ENCODE assay signal across 25 mouse cellular contexts in genomic region chr15:85049758-85050157, GRCm38 (mm10). TPM values are rescaled to one million over a fixed set of nuclear protein-coding genes. Genes with fewer than 3 reads are reported as not detected.
DNase-seq lines count a peak whose midpoint lies in the region; ATAC-seq and TF ChIP-seq lines count a peak whose summit lies in the region.
"Had no signal": no experiment of that assay in that cellular context is flagged by ENCODE, and none has a peak within 500 bp of the region (broad histone marks: within the 10 kb centered on the region; RNA-seq: fewer than 3 reads in every experiment).

No protein-coding gene starts in this region.

- peaks cover 10% of the 10 kb centered on the region for H3K4me1 ChIP-seq in liver, embryonic 13.5 days (replicated peaks)
- no peaks in the 10 kb centered on the region for H3K4me1 ChIP-seq in liver, postnatal 0 days (ENCODE audit: insufficient read depth)
- H3K4me1 ChIP-seq: embryonic facial prominence, embryonic 15.5 days; forebrain, embryonic 15.5 days; heart, embryonic 15.5 days; hindbrain, embryonic 15.5 days had no signal

- no peak overlapping the region for H3K4me2 ChIP-seq in liver, embryonic 13.5 days
- H3K4me2 ChIP-seq in liver, postnatal 0 days (ENCODE audit: low read depth, low read length), result no peak overlapping the region
- H3K4me2 ChIP-seq: embryonic facial prominence, embryonic 15.5 days; forebrain, embryonic 15.5 days; heart, embryonic 11.5 days; heart, embryonic 15.5 days; hindbrain, embryonic 15.5 days had no signal

- peaks cover 61% of the 10 kb centered on the region for H3K36me3 ChIP-seq in liver, embryonic 13.5 days
- peaks cover 30% of the 10 kb centered on the region for H3K36me3 ChIP-seq in liver, postnatal 0 days (replicated peaks; ENCODE audit: insufficient read depth, low read length)

- peak overlapping the region; percentile 60 for H3K27ac ChIP-seq in liver, embryonic 13.5 days
- no peak overlapping the region for H3K27ac ChIP-seq in liver, postnatal 0 days (ENCODE audit: low read depth)
- H3K27ac ChIP-seq: embryonic facial prominence, embryonic 15.5 days; forebrain, embryonic 15.5 days; heart, adult 2 months; heart, embryonic 15.5 days; hindbrain, embryonic 15.5 days had no signal

- no peak overlapping the region for H3K4me3 ChIP-seq in liver, embryonic 13.5 days (replicated peaks)
- H3K4me3 ChIP-seq in liver, postnatal 0 days (ENCODE audit: low read depth, low read length), result no peak overlapping the region
- H3K4me3 ChIP-seq: embryonic facial prominence, embryonic 15.5 days; forebrain, embryonic 15.5 days; heart, adult 2 months; heart, embryonic 15.5 days; hindbrain, embryonic 15.5 days had no signal

- DNase-seq in c-Kit-positive CD71-positive TER-119-negative erythroid progenitor cells, embryonic 14.5 days (ENCODE audit: low read depth), result peak; percentile 30
- peak; percentile 44 for DNase-seq in liver, embryonic 13.5 days
- no peak for DNase-seq in liver, postnatal 0 days
- no peak for DNase-seq in adrenal gland, postnatal 25 days
- no peak for DNase-seq in right cerebral cortex, postnatal 10 days (ENCODE audit: low spot score in 2 of 2)
- DNase-seq: adrenal gland, adult 2 months; adrenal gland, postnatal 36 days; cerebellum, adult 18-20 months; cerebellum, adult 9-11 months; embryo, embryonic 11 days; gastrocnemius, postnatal 36 days; heart, adult 2 months had no signal

- H3K9ac ChIP-seq in liver, embryonic 13.5 days, result no peak overlapping the region
- no peak overlapping the region for H3K9ac ChIP-seq in liver, postnatal 0 days (replicated peaks)
- H3K9ac ChIP-seq: embryonic facial prominence, embryonic 15.5 days; forebrain, embryonic 15.5 days; heart, embryonic 15.5 days; hindbrain, embryonic 15.5 days had no signal

- TF ChIP-seq EP300 in liver, postnatal 0 days (IDR thresholded peaks at IDR 0.05; ENCODE audit: low read depth), result no peak

- peak; percentile 58 for ATAC-seq in erythroblast, adult 5-6 weeks (replicated peaks; ENCODE audit: low FRiP score, poor library complexity, severe bottlenecking)
- peak; percentile 98 for ATAC-seq in liver, embryonic 13.5 days (ENCODE audit: low read depth)
- peak; percentile 29; the same call in 1 of the 2 replicates for ATAC-seq in liver, postnatal 0 days
- ATAC-seq in granulocyte monocyte progenitor cell, adult 5-6 weeks (replicated peaks; ENCODE audit: poor library complexity, severe bottlenecking), result no peak
- ATAC-seq: forebrain, embryonic 15.5 days had no signal

- H3K9me3 ChIP-seq in liver, embryonic 13.5 days (replicated peaks), result no peaks in the 10 kb centered on the region
- no peaks in the 10 kb centered on the region for H3K9me3 ChIP-seq in liver, postnatal 0 days (ENCODE audit: low read length)
- H3K9me3 ChIP-seq: embryonic facial prominence, embryonic 15.5 days; forebrain, embryonic 15.5 days; heart, embryonic 15.5 days; hindbrain, embryonic 15.5 days had no signal

- TF ChIP-seq CTCF in liver, postnatal 0 days (IDR thresholded peaks at IDR 0.05; ENCODE audit: low read depth), result no peak

- no peaks in the 10 kb centered on the region for H3K27me3 ChIP-seq in liver, embryonic 13.5 days
- H3K27me3 ChIP-seq in liver, postnatal 0 days (ENCODE audit: insufficient read depth, low read length), result no peaks in the 10 kb centered on the region
- H3K27me3 ChIP-seq: embryonic facial prominence, embryonic 15.5 days; forebrain, embryonic 15.5 days; heart, embryonic 15.5 days; hindbrain, embryonic 15.5 days had no signal

- WGBS in liver, embryonic 13.5 days (ENCODE audit: insufficient replicate concordance), result 70% methylated on average over 1 of the region's 1 CpGs
- WGBS in liver, postnatal 0 days (ENCODE audit: insufficient replicate concordance), result 69% methylated on average over 1 of the region's 1 CpGs

RNA-seq across cellular contexts. Expression of gene Fam118a, which starts 21.0 kb away (rescaled TPM):
- 0.84 TPM in 1 of 2 replicates, not detected in the other for total RNA-seq in erythroblast, adult 5-6 weeks (2015; ENCODE audit: low replicate concordance)
- 1.3 and 5.0 TPM in 2 replicates for total RNA-seq in erythroblast, adult 5-6 weeks (2017; ENCODE audit: low replicate concordance)
- polyA plus RNA-seq in liver, embryonic 13.5 days (2015; fragmentation: Nextera tagmentation; extraction: Ambion mirVana), result 8.6 and 8.7 TPM in 2 replicates
- polyA plus RNA-seq in liver, postnatal 0 days (2015; fragmentation: Nextera tagmentation; extraction: Ambion mirVana), result 2.9 and 4.2 TPM in 2 replicates
- total RNA-seq in granulocyte monocyte progenitor cell, adult 5-6 weeks (2014; fragmentation: Nextera tagmentation), result 4.6 and 8.7 TPM in 2 replicates
- total RNA-seq in granulocyte monocyte progenitor cell, adult 5-6 weeks (2017), result 12.9 and 14.8 TPM in 2 replicates
- total RNA-seq in adrenal gland, postnatal 25 days (2021), result 9.0 and 15.8 TPM in 2 replicates

RNA-seq across cellular contexts. Expression of gene Upk3a, which starts 32.8 kb away (rescaled TPM):
- total RNA-seq in erythroblast, adult 5-6 weeks (2015; ENCODE audit: low replicate concordance), result not detected in 2 replicates
- not detected in 2 replicates for total RNA-seq in erythroblast, adult 5-6 weeks (2017; ENCODE audit: low replicate concordance)
- not detected in 2 replicates for polyA plus RNA-seq in liver, embryonic 13.5 days (2015; fragmentation: Nextera tagmentation; extraction: Ambion mirVana)
- not detected in 2 replicates for polyA plus RNA-seq in liver, postnatal 0 days (2015; fragmentation: Nextera tagmentation; extraction: Ambion mirVana)
- total RNA-seq in granulocyte monocyte progenitor cell, adult 5-6 weeks (2014; fragmentation: Nextera tagmentation), result not detected in 2 replicates
- total RNA-seq in granulocyte monocyte progenitor cell, adult 5-6 weeks (2017), result not detected in 2 replicates
- not detected in 2 replicates for total RNA-seq in adrenal gland, postnatal 25 days (2021)
- total RNA-seq: adrenal gland, adult 2 months; adrenal gland, postnatal 36 days; common myeloid progenitor, adult 5-6 weeks; gastrocnemius, adult 8-10 months; gastrocnemius, postnatal 36 days; heart, adult 2 months; heart, postnatal 25 days had no signal
- polyA plus RNA-seq: adrenal gland, adult 2 months; embryonic facial prominence, embryonic 11.5 days; forebrain, embryonic 11.5 days; heart, embryonic 11.5 days; hindbrain, embryonic 11.5 days had no signal

Comparison
In these comparisons a context has a peak if more than half of its experiments do, and no peak if none do; other contexts are left out.
1. DNase-seq: peak in c-Kit-positive CD71-positive TER-119-negative erythroid progenitor cells, embryonic 14.5 days (single experiment) and liver, embryonic 13.5 days (single experiment); none in liver, postnatal 0 days (single experiment), adrenal gland, postnatal 25 days (single experiment) and right cerebral cortex, postnatal 10 days (0 of 2).